Mouse (Mus musculus) lung, postnatal 36 days (tissue): ENCODE results near the gene Tpd52l2.

ENCODE experiments used
- DNase-seq: peaks from one replicate; pipeline ENCODE4 v3.0.0; 2022; ENCODE audit warnings: mixed read lengths

The Tpd52l2 gene

DNA sequence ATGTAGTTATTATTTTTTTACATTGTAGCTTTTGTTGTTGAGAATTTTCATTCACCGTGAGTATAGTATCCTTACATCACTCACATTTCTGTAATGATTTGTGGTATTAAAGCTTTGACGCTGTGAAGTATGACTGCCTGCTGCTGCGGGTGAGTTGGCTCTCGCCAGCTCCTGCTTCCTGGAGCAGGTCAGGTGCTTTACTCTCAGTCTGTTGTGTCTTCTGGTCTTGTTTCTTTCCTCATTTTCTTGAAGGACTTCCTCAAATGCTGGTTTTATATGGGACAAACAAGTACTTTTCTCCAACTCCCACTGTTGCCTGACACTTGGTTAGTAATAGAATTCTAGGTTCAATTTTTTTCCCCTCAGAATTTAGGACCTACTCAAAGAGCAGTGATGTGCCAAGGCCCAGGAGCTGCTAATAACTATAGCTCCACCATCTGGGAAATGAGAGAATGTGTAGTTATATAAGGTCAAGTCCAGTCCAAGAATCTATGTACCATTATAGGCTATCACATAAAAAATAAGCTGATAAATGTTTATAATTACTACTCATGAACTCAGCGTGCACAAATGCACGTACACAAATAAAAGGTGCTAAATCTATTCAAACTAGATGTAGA is 44.9 kb downstream of the Tpd52l2 start:
- peak; percentile 17 for DNase-seq

- no peak for DNase-seq
These were observed 49.2 kb downstream of the Tpd52l2 start for GRCm38 (mm10) chr2:181546142-181546541.

- DNase-seq = no peak
These were observed 51.3 kb downstream of the Tpd52l2 start for GRCm38 (mm10) chr2:181548227-181548626.

DNA sequence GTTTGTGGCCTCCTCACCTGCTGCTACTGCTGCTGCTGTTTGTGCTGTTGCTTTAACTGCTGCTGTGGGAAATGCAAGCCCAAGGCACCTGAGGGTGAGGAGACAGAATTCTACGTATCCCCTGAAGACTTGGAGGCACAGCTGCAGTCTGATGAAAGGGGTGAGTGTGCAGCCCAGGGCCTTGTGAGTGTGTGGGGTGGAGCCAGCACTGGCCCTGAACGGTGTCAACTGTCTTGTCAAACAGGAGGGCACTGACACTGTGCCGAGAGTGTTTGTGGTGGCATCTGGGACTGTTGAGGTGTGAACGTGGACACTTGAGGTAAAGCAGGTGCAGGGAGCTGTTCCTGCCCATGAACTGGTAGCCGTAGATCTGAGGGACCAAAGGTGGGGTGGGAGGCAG is 51.7 kb downstream of the Tpd52l2 start:
- DNase-seq = no peak

GRCm38 (mm10) chr2:181550233-181550632 is 53.3 kb downstream of the Tpd52l2 start:
- no peak for DNase-seq

- DNase-seq = peak; percentile 34
These were observed 56.8 kb downstream of the Tpd52l2 start for GRCm38 (mm10) chr2:181553772-181554171.

DNA sequence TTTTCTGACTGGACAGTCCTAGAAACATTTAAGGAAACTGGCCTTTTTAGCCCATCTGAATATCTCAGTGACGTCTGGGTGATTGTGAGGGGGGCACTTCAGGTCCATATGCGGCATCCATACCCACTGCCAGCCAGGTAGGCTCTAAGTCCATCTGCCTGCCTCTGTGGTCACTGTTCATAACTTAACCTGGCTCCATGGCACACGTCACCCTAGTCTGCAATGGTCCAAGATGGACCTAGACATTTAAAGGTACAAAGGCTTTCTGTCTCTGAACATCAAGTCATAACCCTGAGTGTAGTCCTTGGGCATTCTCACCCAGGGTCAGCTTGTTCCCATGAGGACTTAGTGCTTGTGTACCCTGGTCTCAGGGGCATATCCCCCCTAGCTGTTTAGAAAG is 70.4 kb downstream of the Tpd52l2 start:
- no peak for DNase-seq
